Mouse (Mus musculus): ENCODE measurements around the gene Ripk1. TPM values are rescaled to one million over a fixed set of nuclear protein-coding genes. Genes with fewer than 3 reads are reported as not detected.

Gene Ripk1
- 8.9 and 15.2 TPM in 2 replicates for polyA plus RNA-seq (2012; rRNA removed)

DNA sequence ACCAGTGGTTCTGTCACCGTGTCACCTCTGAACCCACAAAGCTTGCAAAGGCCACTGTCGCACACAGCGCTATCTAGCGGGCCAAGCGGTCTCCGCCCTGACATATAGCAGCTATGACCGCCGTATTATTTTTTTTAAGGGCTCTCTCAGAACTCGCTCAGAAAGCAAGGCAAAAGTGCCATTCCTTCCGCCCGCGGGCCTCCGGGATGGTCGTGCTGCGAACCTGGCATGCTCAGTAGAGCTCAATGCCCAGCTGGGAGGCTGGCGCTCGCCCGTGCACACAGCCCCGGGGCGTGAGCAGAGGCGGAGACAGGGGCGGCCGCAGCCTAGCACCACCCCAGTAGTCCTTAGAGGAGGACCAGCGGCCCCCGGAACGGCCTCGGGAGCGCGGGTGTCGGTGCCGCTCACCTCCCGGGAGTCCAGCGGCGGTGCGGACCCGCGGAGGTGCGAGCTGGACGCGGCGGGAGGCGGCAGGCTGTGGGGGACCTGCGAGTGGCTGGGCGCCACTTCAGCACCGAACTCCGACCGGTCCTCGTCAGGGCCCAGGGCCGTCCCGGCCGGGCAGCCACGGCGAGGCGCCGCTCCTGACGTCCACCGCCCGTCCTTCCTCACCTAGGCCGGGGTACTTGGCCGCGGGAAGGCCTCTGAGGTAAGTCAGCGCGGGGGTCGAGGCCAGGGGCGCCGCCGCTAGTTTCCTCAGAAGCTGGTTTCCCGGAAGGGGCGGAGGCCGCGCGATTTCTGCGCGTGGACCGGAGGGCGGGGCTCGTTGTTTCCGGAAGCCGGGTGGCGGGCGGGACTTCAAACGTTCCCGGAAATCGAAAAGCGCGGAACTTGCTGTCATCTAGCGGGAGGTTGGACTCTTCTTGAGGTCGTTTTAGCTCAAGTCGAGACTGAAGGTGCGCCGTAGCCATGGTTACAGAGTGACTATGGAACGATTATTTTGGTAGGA lies at the start of gene Ripk1, which contains the start of gene Serpinb6a:
Gene Ripk1, plus strand, starts transcription at position 306 of the 949 bp plus-strand sequence.
Gene Serpinb6a, minus strand, starts transcription at position 737 of the 949 bp plus-strand sequence.
- DNase-seq (ENCODE audit: low spot score): peak; percentile 86

DNA sequence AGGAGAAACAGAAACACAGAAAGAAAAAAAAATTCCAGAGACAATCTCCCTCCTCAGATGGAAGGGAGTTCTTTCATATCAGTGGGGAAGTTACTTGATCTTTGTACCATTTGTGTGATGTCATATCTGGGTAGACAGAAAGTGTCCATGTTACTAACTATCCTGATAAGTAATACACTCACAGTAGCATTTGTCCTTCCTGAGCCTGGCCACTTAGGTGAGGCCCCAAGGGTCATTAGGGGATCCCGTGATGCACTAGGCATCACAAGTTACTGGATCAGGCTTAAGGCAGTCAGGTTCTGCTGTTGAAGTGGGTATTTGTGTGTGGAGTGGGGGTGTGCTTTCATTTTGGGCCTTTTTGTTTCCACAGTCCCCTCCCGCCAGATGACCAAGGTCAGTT lies 49.2 kb upstream of the Ripk1 start:
- DNase-seq (ENCODE audit: low spot score): no peak

DNA sequence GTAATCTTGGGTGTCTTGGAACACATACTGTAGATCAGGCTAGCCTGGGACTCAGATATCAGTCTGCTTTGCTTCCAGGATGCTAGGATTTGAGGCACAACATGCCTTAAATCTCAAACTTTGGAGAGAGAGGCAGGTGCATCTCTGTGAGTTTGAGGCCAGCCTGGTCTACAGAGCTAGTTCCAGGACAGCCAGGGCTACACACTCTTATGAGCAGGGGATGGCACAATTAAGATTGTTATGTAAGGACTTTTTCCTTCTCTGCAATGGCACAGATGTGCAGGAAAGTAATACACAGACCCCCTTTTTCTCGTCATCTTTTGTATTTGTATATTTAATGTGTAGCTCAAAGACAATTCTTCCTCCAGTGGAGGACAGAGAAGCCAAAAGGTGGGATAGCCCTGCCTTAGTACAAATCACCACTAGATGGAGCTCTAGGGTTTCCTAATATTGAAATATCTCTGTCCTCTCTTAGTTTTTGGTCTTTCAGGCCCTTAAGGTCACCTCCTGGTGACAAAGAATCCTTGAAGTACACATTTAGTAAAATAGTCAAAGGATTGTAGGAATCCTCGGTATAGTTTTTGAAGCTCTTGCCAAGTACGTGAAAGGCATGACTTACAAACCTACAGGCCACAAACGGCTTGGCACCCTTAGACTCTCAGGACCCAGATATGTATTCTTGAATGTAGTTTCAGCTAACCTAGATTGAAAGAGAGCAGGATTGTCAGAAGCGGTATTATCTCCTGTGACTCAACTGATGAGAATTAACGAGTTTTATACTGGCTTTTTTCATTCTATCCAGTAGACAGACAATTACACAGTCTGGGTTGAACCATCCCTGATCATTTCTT lies 45.4 kb upstream of the Ripk1 start:
- no peak for DNase-seq (ENCODE audit: low spot score)

DNA sequence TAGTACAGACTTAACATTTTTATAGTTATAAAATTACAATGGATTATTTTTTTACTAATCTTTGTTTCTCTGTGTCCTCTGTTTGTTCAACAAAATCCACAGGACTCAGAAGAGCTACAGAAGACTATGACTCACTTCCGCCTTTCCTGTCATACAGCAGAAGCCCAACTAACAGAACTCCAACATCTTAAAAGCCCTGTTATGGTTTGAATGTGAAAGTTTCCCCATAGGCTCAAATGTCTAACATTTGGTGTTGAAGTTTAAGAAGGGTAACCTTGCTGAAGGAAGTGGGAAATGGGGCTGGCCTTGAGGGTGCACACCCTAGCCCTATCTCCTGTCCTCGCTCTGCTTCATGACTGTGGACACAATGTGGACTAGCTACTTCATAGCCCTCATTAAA lies 42.4 kb upstream of the Ripk1 start:
- no peak for DNase-seq (ENCODE audit: low spot score)

DNA sequence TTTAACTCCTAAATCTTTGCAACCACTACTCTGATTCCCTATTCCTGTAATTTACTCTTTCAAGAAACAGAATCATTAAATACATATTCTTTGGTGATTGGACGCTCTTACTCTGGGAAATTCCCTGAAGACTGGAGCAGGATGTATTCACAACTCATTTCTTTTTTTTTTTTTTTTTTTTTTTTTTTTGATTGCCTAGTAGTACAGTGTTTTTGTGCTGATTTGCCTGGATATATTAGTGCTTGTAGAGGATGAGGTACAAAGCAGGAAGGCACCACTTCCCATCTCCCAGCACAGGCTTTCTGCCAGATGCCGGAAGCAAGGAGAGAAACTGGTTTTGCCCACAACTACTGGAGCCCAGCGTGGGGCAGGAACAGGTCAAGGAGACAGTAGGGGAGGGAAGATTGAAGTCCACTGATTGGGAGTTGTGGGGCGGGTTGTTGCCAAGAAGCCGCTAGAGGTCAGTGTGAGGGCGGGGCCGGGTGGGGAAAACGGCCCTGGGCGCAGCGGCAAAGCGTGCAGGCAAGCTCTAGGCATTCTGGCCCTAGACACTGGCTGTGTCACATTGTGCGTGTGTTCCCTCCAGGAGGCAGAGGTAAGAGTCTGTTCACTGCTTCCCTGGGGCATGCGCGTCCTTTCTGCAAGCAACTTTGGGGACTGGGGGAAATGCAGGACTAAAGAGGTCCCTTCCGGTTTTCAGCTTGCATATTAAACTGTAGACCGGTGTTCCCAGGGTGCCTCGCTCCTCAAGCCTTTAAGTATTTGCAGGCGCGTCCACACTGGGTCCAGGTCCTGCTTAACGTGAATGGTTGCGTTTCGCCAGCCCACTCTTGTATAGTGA lies 37.7 kb upstream of the Ripk1 start, which contains the start of gene Nqo2:
Gene Nqo2, plus strand, starts transcription at position 482 of the 841 bp plus-strand sequence.
- peak; percentile 51 for DNase-seq (ENCODE audit: low spot score)

DNA sequence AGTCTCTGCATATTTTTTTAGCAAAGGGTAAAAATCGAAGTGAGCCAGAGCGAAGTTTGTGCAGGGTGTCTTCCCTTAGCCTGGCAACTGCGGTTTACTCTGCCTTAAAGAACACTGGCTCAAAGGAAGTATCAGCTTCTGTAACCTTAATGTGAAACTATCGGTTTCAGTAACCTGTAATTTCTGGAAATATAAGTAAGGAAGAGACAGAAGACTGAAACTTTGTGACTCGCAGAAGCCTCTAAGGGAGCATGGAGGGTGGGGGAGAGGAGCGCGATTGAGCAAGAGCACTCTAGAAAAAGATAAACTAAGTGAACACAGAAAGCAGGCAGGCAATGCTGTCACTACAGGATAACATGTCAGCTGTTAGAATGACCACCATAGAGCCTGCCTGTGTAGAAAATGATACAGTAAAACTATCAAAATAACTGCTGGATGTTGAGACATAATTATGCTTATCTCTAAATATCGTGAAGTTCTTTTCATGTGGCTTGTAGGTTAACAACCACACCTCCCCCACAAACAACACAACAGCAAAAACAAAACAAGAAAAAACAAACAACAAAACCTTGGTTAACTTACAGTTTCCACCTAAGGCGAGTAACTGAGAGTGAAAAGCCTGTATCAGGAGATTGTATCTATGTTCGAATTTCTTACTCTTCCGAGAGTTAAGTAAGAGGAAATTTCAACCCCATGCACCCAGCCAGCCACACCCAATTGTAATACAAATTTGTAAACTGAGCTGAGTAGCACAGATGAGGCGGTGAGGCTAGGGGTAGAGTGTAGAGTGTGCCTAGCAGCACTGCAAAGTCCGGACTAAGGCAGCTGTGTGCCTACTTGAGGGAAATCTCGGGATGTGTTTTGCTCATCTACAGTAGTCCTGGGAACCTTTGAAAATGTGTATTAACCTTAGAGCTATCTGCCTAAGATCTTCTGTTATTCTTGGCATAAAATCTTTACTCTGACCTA lies 36.8 kb upstream of the Ripk1 start:
- no peak for DNase-seq (ENCODE audit: low spot score)

DNA sequence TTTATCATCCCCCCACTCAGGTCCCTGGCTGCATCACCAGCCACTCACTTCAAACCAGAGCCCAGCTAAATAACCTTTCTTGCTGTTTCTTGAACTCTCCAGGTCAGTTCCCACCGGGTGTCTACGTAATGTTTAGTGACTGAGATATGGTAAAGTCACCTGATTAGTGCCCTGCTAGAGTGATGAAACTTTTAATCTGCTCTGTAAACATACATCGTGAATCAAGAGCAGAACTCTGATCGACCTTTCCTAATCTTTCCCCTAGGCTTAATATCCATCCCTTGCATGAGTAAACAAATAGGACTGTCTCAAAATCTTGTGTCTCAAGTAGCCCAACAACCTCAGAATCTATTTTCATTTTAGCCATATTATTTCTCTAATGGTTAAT lies 36.1 kb upstream of the Ripk1 start:
- DNase-seq (ENCODE audit: low spot score): no peak

DNA sequence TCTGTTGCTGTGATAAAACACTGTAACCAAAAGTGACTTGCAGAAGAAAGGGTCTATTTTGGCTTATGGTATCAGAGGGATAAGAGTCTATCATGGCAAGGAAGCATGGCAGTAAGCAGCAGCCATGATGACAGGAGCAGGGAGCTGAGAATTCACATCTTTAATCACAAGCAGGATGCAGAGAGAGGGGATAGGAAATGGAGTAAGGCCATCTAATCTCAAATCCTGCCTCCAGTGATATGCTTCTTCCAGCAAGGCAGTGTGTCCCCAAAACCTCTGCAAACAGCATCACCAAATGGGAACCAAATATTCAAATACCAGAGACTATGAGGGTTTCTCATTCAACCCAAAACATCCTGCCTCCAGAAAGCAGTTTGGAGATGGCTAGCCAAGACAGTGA lies 35.6 kb upstream of the Ripk1 start:
- no peak for DNase-seq (ENCODE audit: low spot score)

DNA sequence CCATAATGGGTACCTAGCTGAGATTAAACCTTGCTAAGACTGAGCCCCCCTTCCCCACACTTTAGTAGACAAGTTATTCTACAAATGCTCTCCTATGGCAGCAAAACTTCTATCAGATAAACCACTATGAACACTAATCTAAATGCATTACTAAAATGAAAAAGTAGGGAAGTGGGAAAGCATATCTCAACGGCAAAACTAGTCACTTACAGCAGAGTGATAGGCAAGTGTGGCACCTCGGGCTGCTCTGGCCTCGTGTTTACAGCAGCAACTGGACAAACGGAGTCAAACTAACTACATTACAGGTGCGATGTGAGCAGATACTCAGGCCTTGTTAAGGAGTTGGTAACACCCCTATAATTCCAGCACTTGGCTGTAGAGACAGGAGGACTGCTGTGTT lies 12.5 kb upstream of the Ripk1 start:
- DNase-seq (ENCODE audit: low spot score): no peak

DNA sequence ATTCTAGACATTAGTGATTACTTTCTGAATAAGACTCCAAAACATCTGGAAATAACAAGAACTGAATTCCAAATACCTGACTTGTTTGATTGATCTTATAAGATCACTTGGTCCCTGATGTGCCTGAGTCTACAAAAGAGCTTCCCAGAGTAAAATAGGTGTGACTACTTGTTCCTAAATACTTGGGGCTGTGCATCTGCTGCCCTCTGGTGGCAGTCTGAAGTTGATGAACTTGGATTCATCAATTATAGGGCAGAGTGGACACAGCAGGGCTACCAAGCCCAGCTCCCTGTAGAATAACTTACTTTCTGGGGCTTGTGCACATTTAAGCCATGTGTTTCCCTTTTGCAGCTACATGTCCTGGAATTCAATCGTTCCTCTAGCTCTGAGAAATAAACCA lies 7.0 kb upstream of the Ripk1 start:
- peak; percentile 31 for DNase-seq (ENCODE audit: low spot score)

DNA sequence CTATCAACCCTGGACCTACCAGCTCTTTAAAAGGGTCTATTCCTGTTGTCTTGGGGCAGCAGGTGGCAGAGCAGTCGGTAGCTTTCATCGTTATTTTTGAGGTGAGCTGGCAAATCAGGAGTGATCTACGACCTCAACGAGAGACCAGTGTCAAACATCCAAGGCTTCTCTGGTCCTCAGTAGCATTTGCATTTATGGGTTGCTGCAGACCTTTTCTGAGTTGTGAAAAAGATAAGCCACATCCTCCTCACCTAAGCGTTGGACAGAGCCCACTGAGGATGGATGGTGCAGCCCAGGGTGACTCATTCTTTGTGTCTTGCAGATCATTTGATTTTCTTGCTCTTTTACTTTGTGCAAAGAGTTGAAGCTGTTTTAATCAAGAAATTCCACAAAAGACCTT lies 895 bp downstream of the Ripk1 start:
- DNase-seq (ENCODE audit: low spot score): no peak

DNA sequence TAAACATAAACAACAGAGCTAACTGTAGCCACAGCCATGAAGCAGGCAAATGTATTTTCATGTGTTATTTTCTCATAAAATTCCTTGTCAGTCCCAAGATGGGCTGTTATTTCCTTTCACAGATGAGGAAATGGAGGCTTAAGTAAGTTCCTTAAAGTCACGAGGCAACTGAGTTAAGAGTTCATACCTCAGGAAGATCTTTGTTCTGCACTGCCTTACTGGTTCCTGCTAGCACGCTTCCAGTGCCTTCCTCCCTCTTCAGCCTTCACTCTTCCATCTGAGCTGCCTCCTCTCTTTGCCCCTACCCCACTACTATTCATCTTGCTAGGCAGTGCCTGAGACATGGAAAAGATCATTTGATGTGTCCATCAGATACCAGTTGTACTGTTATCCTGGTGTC lies 5.1 kb downstream of the Ripk1 start:
- no peak for DNase-seq (ENCODE audit: low spot score)

DNA sequence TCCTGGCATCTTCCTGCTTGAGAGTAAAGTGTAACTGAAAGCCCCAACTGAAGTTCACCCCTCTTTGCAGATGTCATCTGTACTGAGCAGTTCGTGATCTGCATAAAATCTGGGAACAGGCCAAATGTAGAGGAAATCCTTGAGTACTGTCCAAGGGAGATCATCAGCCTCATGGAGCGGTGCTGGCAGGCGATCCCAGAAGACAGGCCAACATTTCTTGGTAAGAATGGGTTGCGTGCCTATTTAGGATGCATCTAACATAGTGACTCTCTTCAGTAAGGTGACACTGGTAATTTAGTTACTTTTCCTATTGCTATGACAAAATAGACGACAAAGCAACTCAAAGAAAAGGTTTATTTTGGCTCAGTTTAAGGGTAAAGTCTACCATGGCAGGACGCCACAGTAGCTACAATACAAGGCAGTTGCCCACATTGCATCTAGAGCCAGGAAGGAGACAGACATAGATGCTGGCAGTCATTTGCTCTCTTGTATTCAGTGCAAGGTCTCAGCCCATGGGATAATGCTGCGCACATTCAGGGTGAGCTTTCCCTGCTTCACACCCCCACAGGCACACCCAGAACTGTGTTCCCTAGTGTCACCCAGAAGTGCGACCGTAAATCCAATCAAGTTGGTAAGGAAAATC lies 14.9 kb downstream of the Ripk1 start:
- DNase-seq (ENCODE audit: low spot score): no peak

DNA sequence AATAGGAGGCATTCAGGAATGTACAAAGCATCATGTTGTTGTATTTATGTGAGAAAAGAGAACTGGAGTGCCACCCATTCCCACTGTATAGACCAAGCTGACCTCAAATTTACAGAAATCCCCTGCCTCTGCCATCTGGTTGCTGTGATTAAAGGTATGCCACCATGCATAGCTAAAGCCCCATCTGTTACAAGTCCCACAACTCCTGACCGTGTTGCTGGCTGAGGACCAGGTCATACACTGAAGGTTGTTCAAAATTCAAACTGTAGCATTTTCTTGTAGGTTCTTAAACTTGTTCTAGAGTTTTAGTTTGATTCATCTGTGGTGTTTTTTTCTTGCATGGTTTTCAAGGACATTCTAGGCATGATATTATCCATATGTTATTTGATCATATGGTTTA lies 16.4 kb downstream of the Ripk1 start:
- DNase-seq (ENCODE audit: low spot score): no peak

DNA sequence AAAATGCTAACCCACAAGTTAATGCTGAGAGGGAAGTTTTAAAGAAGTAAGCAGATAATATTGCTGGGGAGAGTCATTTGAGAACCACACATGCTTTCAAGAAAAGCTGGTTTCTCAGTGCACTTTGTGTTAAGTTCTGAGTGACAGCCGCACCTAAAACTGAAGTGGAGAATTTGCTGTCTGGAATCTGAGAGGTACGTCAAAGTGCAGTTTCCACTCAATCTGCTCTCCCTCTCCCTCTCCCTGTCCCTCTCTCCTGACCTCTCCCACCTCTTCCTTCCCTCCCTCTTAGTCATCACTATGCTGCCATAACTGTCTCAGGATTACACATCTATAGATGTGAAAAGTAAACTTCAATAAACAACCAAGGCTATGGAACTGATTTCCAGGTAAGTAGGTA lies 19.8 kb downstream of the Ripk1 start:
- no peak for DNase-seq (ENCODE audit: low spot score)

DNA sequence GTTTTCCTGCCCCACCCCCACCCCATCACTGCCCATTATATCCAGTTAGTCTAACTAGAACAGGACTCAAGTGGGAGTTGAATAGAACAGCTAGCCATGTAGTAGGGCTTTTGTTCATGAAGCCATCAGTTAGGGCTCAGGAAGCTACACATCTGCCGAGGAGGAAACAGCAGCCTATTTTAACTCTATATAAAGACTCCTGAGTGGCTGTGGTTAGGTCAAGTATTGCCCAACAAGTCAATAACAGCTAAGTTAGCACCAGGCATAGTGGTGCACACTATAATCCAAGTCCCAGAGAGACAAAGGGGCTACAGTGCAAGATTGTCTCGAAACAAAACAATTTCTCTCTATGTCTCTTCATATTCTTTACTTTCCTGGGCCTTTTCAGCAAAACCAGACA lies 29.9 kb downstream of the Ripk1 start:
- DNase-seq (ENCODE audit: low spot score): no peak

DNA sequence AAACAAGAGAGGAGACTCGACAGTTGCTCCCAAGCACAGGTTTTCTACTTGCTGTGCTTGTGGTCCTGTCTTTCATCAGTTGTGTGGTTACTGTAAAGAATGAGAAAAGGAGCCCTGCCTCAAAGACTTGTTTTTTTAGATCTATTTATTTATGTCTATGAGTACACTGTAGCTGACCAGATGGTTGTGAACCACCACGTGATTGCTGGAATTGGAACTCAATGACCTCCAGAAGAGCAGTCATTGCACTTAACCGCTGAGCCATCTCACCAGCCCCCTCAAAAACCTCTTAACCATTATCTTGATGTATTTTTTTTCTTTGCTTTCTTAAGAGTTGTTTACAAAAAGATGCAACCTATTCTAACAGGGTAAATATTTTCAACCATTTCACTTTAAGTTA lies 33.3 kb downstream of the Ripk1 start:
- DNase-seq (ENCODE audit: low spot score): no peak

DNA sequence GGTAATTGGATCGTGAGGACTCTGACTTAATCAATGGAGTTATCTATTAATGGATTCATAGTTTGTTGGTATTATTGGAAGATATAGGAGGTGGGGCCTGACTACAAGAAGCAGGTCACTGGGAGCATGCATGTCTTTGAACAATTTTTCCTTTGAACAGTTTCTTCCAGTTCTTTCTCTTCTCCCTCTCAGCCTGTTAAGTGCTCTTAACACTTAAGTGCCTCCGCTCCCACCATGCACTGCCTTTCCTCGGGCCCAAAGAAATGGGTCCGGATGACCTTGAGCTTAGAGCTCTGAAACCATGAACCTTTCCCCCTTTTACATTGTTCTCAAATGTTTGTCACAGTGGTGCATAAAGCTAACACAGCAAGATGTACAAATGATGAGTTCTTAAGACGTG lies 34.6 kb downstream of the Ripk1 start:
- DNase-seq (ENCODE audit: low spot score): no peak

DNA sequence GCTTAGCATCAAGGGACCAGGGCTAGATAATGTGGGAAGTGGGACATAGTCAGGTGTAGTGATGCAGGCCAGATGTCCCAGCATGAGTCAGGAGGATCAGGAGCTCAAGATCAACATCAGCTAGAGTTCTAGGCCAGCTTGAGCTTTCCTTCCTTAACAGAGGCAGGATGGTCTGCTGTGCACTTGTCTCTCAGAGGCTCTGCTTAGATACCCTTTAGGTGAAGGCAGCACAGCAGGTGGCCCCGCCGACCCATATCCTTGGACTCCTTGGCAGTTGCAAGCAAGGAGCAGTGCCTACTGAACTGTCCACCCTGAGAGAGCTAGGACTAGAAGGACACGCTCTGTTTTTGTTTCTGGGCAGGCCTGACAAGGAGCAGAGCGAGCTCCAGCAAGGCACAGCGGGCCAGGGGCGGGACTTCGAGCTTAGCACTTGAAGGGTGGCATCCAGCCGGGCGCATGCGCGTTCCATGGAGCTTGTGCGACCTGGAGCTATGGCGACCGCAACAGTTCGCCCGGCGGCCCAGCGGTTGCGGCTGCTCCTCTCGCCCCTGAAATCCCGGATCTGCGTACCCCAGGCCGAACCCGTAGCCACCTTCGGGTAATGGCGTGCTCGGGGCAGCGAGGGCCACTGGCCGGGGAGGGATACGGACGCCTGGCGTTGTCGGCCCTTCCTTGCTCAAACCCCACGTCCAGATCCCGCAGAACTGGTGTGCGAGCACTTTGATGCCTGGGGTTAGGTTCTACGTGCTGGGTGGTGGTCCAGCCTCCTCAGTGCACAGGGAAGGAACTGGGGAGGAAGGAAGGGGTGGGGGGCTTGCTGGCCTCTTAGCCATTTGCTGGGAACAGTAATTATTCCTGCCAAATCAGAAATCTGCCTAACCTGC lies 35.3 kb downstream of the Ripk1 start, which contains the start of gene Bphl:
Gene Bphl, plus strand, starts transcription at position 426 of the 884 bp plus-strand sequence.
- DNase-seq (ENCODE audit: low spot score): peak; percentile 88

Data from urinary bladder, adult 2 months (tissue).